Mouse (Mus musculus) adrenal gland (tissue): Measurements from ENCODE around the gene Rasgef1b.

ENCODE experiments used
- intact Hi-C: fragments of 180-260 bp; cut with DNase I; formaldehyde crosslinking; loops from one replicate; pipeline ENCODE4 v1.15.1; 2025

The Rasgef1b gene

GRCm38 (mm10) chr5:99708706-99709105 is 20.2 kb downstream of the Rasgef1b start:
- intact Hi-C loops = loop anchor here (5.0 kb wide), 1 partner anchor 506 kb away; no protein-coding TSS in a partner anchor

GRCm38 (mm10) chr5:99707261-99707660 is 21.6 kb downstream of the Rasgef1b start:
- intact Hi-C loops = loop anchor here (5.0 kb wide), 1 partner anchor 505 kb away; no protein-coding TSS in a partner anchor

- intact Hi-C loops = no loop called here
Observed at GRCm38 (mm10) chr5:99701811-99702210, 27.1 kb downstream of the Rasgef1b start.

GRCm38 (mm10) chr5:99694712-99695360 is 34.0 kb downstream of the Rasgef1b start:
- intact Hi-C loops = no loop called here

GRCm38 (mm10) chr5:99689909-99690308 is 39.0 kb downstream of the Rasgef1b start:
- intact Hi-C loops = no loop called here

- intact Hi-C loops = no loop called here
Observed at GRCm38 (mm10) chr5:99687894-99688293, 41.0 kb downstream of the Rasgef1b start.

- intact Hi-C loops = no loop called here
Observed at GRCm38 (mm10) chr5:99684023-99684422, 44.8 kb downstream of the Rasgef1b start.

GRCm38 (mm10) chr5:99669971-99670571 is 58.8 kb downstream of the Rasgef1b start:
- intact Hi-C loops = no loop called here

GRCm38 (mm10) chr5:99656024-99656423 is 72.8 kb downstream of the Rasgef1b start:
- intact Hi-C loops = no loop called here

- intact Hi-C loops = no loop called here
Observed at GRCm38 (mm10) chr5:99652931-99653330, 75.9 kb downstream of the Rasgef1b start.

GRCm38 (mm10) chr5:99641407-99641806 is 87.5 kb downstream of the Rasgef1b start:
- intact Hi-C loops = no loop called here

- intact Hi-C loops = no loop called here
Observed at GRCm38 (mm10) chr5:99636575-99636974, 92.3 kb downstream of the Rasgef1b start.

GRCm38 (mm10) chr5:99634010-99634541 is 94.8 kb downstream of the Rasgef1b start:
- intact Hi-C loops = no loop called here

- intact Hi-C loops = no loop called here
Observed at GRCm38 (mm10) chr5:99633548-99633947, 95.3 kb downstream of the Rasgef1b start.

GRCm38 (mm10) chr5:99632649-99633310 is 96.1 kb downstream of the Rasgef1b start:
- intact Hi-C loops = no loop called here

- intact Hi-C loops = loop anchor here (2.0 kb wide), 1 partner anchor 427 kb away; no protein-coding TSS in a partner anchor
Observed at GRCm38 (mm10) chr5:99630087-99630486, 98.8 kb downstream of the Rasgef1b start.

GRCm38 (mm10) chr5:99625603-99626002 is 103.3 kb downstream of the Rasgef1b start:
- intact Hi-C loops = no loop called here

- intact Hi-C loops = no loop called here
Observed at GRCm38 (mm10) chr5:99620771-99621170, 108.1 kb downstream of the Rasgef1b start.

GRCm38 (mm10) chr5:99617271-99617800 is 111.5 kb downstream of the Rasgef1b start:
- intact Hi-C loops = no loop called here

- intact Hi-C loops = no loop called here
Observed at GRCm38 (mm10) chr5:99613321-99614118, 115.3 kb downstream of the Rasgef1b start.

GRCm38 (mm10) chr5:99607602-99608001 is 121.3 kb downstream of the Rasgef1b start:
- intact Hi-C loops = no loop called here
